Mouse (Mus musculus): ENCODE measurements at regions not wholly inside any gene's neighbourhood (a gene's known extent, or its start where the extent isn't known, plus 50 kb on each side); places are given as distances from the start of the nearest gene placed in this dataset.

GRCm38 (mm10) chr9:117966326-117966989 lies 73.8 kb upstream of the Azi2 start:
- TF ChIP-seq GATA1 (IDR thresholded peaks at IDR 0.05; ENCODE audit: low read length) = no peak
- no peak for TF ChIP-seq TAL1 (IDR thresholded peaks at IDR 0.05; ENCODE audit: low read length)

Data from erythroblast, embryonic 14.5 days (primary cell).